Mouse (Mus musculus) C2C12 (cell line): Measurements from ENCODE around the gene Insm1.

Experiments
- CEBPB ChIP-seq: IDR thresholded peaks from one replicate; pipeline ENCODE4 v1.6.1; 2011; ENCODE audit warnings: low read depth, mild to moderate bottlenecking, control low read depth, moderate library complexity
- CTCF ChIP-seq: IDR thresholded peaks from one replicate; pipeline ENCODE4 v1.5.1; 2011; ENCODE audit not compliant: control insufficient read depth, insufficient read depth, insufficient read length
- MAX ChIP-seq: IDR thresholded peaks from one replicate; pipeline ENCODE4 v1.6.1; 2011; ENCODE audit warnings: mild to moderate bottlenecking, control low read depth
- MYOD1 ChIP-seq: IDR thresholded peaks from one replicate; pipeline ENCODE4 v1.6.1; 2011; ENCODE audit warnings: low read depth; ENCODE audit not compliant: control insufficient read depth, insufficient read length
- MYOG ChIP-seq: IDR thresholded peaks from one replicate; pipeline ENCODE4 v1.6.1; 2011; ENCODE audit not compliant: control insufficient read depth, insufficient read length; ENCODE audit errors: extremely low read depth
- USF1 ChIP-seq: IDR thresholded peaks from one replicate; pipeline ENCODE4 v1.6.1; 2011; ENCODE audit warnings: low read depth, mild to moderate bottlenecking, control low read depth, moderate library complexity

GRCm38 (mm10) chr2:146247576-146247975 is 25.9 kb downstream of the Insm1 start:
- TF ChIP-seq CTCF (no peak), USF1 (no peak), MAX (no peak), MYOG (no peak), MYOD1 (no peak), CEBPB (no peak)
